Mouse (Mus musculus) MN1 (cell line): ENCODE data around the gene Clvs2.

ENCODE experiments used
- DNase-seq: peaks from one replicate; pipeline ENCODE4 v3.0.0-alpha.2; 2016; ENCODE audit warnings: low spot score

Gene Clvs2

GRCm38 (mm10) chr10:33624131-33624879 lies at the start of gene Clvs2:
TSS of gene Clvs2 (minus strand) at chr10:33624769.
- no peak for DNase-seq

DNA sequence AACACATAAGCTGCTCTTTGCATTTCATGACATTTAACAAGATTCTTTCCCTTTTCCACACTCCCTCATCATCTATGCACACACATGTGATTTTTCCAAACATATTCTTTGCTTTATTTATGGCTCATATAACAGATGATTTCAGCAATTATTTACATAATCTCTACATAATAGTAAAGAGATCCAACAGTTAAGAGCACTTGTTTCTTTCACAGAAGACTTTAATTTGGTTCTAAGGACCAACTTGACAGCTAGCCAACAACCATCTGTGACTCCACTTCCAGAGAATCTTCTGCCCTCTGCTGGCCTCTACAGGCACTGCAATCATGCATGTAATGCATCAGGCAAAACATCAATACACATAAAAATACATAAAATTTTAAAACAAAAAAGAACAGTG lies 28.6 kb upstream of the Clvs2 start:
- peak; percentile 13 for DNase-seq

DNA sequence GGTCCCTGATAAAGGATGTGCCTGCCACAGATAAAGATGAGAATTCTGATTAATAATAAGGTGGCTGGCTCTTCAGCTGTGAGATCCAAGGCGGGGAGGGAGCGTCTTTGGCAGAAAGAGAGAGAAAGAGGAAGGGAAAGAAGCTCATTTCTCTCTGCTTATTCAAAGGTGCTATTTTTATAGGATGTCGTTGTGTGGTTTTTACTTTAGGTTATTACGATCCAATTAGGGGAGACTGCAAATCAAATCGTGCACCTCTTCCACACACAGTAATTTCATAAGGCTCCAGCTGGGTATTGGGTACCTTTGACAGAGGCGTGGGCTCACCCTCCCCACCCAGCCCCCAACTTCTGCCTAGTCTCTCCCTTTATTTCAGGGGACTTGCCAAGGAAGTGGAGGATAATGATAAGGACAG lies 985 bp downstream of the Clvs2 start:
- DNase-seq: no peak

- no peak for DNase-seq
Observed at GRCm38 (mm10) chr10:33622700-33623099, 1.9 kb downstream of the Clvs2 start.

- no peak for DNase-seq
Observed at GRCm38 (mm10) chr10:33616207-33616606, 8.4 kb downstream of the Clvs2 start.

DNA sequence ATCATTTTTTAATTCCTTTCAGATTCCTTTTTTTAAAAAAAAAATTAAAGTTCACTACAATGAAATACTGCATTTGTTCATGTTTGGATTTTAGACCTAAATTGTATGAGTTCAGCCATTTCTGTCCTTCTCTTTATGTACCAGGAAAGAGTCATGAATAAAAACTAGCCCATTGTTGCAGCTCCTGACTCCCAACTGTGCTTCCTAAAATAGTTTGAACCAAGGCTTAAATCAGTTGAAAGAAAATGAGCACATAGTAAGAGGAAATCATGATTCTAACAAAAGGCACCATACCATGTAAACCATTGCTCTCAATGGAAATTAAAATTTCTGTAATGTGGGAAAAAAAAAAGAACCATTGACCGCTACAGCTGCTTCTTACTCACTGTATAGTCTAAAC lies 11.4 kb downstream of the Clvs2 start:
- DNase-seq: no peak

GRCm38 (mm10) chr10:33592732-33593131 lies 31.8 kb downstream of the Clvs2 start:
- DNase-seq: no peak

GRCm38 (mm10) chr10:33588800-33589199 lies 35.8 kb downstream of the Clvs2 start:
- no peak for DNase-seq

DNA sequence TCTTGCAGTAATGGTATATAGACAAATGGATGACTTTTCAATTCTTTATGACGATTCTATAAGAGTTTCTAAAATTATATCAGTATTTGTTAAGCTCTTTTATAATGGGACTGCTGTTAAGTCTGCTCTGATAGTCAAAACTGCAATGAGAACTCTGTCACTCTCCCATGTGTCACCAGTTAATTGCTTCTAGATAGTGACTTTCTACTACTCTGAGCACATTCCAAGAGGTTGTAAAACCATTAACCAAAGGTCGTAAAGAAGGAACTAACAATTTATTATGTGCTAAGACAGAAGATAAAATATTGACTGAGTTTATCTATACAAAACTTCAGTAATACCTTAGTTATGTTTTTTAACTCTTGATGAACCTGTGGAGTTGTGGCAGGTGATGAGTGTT lies 37.5 kb downstream of the Clvs2 start:
- DNase-seq: no peak

DNA sequence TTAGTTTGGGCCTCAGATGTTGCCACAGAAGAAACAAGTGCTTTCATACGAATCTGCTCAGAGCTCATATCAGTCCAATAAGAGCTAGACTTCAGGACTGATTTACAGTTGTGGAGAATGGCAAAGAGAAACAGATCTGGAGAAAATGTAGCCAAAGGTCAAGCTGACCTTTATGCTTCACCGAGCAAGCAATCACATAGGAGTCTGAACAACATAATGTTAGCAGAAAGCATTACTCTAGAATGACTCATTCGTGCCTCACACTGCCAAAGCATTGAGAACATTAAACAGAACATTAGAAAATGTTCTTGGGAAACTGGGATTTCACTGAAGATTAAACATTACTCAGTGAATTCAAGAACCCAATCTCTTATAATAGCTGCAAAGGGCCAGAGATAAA lies 66.5 kb downstream of the Clvs2 start:
- no peak for DNase-seq

- no peak for DNase-seq
Observed at GRCm38 (mm10) chr10:33540331-33540730, 84.2 kb downstream of the Clvs2 start.
